Mouse (Mus musculus) forebrain, embryonic 10.5 days (tissue): Measurements from ENCODE around the gene Vmn2r20. TPM values are rescaled to one million over a fixed set of nuclear protein-coding genes. Genes with fewer than 3 reads are reported as not detected.
"Not testable (repeated sequence)": the region's sequence is repeated elsewhere in the genome, so short reads cannot be mapped to it uniquely, and the experiment has no call there.

Experiments
- DNase-seq: peaks from one replicate; pipeline ENCODE4 v3.0.0-alpha.2; 2017; ENCODE audit warnings: low spot score; ENCODE audit errors: extremely low spot score
- H3K27ac ChIP-seq: fragments of 300-500 bp; sonication (generic); 2 replicates; pipeline ENCODE4 v1.5.1; 2016; ENCODE audit warnings: mild to moderate bottlenecking
- H3K27me3 ChIP-seq: fragments of 300-500 bp; sonication (generic); 2 replicates; pipeline ENCODE4 v1.6.1; 2016; ENCODE audit warnings: mild to moderate bottlenecking; ENCODE audit not compliant: poor library complexity, severe bottlenecking
- H3K36me3 ChIP-seq: fragments of 300-500 bp; sonication (generic); replicated peaks from 2 replicates; pipeline ENCODE4 v1.6.1; 2016; ENCODE audit warnings: mild to moderate bottlenecking, moderate library complexity
- H3K4me1 ChIP-seq: fragments of 300-500 bp; sonication (generic); 2 replicates; pipeline ENCODE4 v1.6.1; 2016
- H3K4me3 ChIP-seq: fragments of 300-500 bp; sonication (generic); 2 replicates; pipeline ENCODE4 v1.5.1; 2016; ENCODE audit warnings: mild to moderate bottlenecking, moderate library complexity
- H3K9me3 ChIP-seq: fragments of 300-500 bp; sonication (generic); 2 replicates; pipeline ENCODE4 v1.6.1; 2016; ENCODE audit warnings: mild to moderate bottlenecking, moderate library complexity
- WGBS: fragments of 180-500 bp; shearing (Covaris S2); methylation state at CpG from one replicate; pipeline ENCODE4 v1.1.7; 2016; 5-methylcytosine and 5-hydroxymethylcytosine counted together
- polyA plus RNA-seq: library from polyadenylated mRNA; unstranded; fragments of >200 nt; fragmentation: Nextera tagmentation; extraction: Ambion mirVana; gene quantifications from 2 replicates; pipeline ENCODE4 v1.2.1, GENCODE M21; 2016

Vmn2r20 gene
- not detected in 2 replicates for polyA plus RNA-seq

GRCm38 (mm10) chr6:123418016-123418415 lies at the start of gene Vmn2r20:
Gene Vmn2r20 (minus strand): TSS chr6:123418116.
- H3K27me3 ChIP-seq, H3K36me3 ChIP-seq, H3K27ac ChIP-seq: not testable (repeated sequence)

GRCm38 (mm10) chr6:123424413-123424812 lies 6.5 kb upstream of the Vmn2r20 start:
- not testable (repeated sequence) for H3K36me3 ChIP-seq, H3K4me3 ChIP-seq, DNase-seq, H3K27me3 ChIP-seq, H3K4me1 ChIP-seq, H3K27ac ChIP-seq, H3K9me3 ChIP-seq
- no CpG with 5 or more reads among the region's 1 CpGs for WGBS

More at GRCm38 (mm10) chr6:123418016-123418415, at the start of gene Vmn2r20:
- WGBS = no CpG with 5 or more reads among the region's 4 CpGs
- not testable (repeated sequence) for H3K4me3 ChIP-seq, H3K4me1 ChIP-seq, H3K9me3 ChIP-seq, DNase-seq

- H3K27ac ChIP-seq, H3K36me3 ChIP-seq, DNase-seq, H3K9me3 ChIP-seq, H3K4me1 ChIP-seq, H3K27me3 ChIP-seq, H3K4me3 ChIP-seq: not testable (repeated sequence)
- WGBS = no CpG with 5 or more reads among the region's 8 CpGs
Observed at GRCm38 (mm10) chr6:123406918-123407665, 10.8 kb downstream of the Vmn2r20 start.

GRCm38 (mm10) chr6:123388824-123389223 lies 29.1 kb downstream of the Vmn2r20 start:
- not testable (repeated sequence) for DNase-seq, H3K27me3 ChIP-seq, H3K4me3 ChIP-seq, H3K9me3 ChIP-seq, H3K4me1 ChIP-seq, H3K36me3 ChIP-seq, H3K27ac ChIP-seq

GRCm38 (mm10) chr6:123346141-123346540 lies 71.8 kb downstream of the Vmn2r20 start:
- DNase-seq = no peak
- Histone ChIP-seq H3K27me3 (no peaks in the 10 kb centered on the region), H3K9me3 (no peaks in the 10 kb centered on the region), H3K4me3 (no peak overlapping the region), H3K36me3 (no peaks in the 10 kb centered on the region), H3K4me1 (no peaks in the 10 kb centered on the region), H3K27ac (no peak overlapping the region)
- WGBS = 83% methylated on average over 1 of the region's 1 CpGs

- H3K9me3 ChIP-seq = no peaks in the 10 kb centered on the region
- H3K27me3 ChIP-seq = no peaks in the 10 kb centered on the region
- no peak overlapping the region for H3K27ac ChIP-seq
- no peaks in the 10 kb centered on the region for H3K36me3 ChIP-seq
- no peak for DNase-seq
- H3K4me1 ChIP-seq = no peaks in the 10 kb centered on the region
- H3K4me3 ChIP-seq = no peak overlapping the region
Observed at GRCm38 (mm10) chr6:123340093-123340492, 77.8 kb downstream of the Vmn2r20 start.

- no peaks in the 10 kb centered on the region for H3K36me3 ChIP-seq
- no peak for DNase-seq
- no peaks in the 10 kb centered on the region for H3K4me1 ChIP-seq
- WGBS = 52% methylated on average over 2 of the region's 2 CpGs
- H3K27ac ChIP-seq = no peak overlapping the region
- no peak overlapping the region for H3K4me3 ChIP-seq
- H3K27me3 ChIP-seq = no peaks in the 10 kb centered on the region
- H3K9me3 ChIP-seq = no peaks in the 10 kb centered on the region
Observed at GRCm38 (mm10) chr6:123332503-123332902, 85.4 kb downstream of the Vmn2r20 start.

Other genes with a start within 250 kb of the Vmn2r20 start
- not detected in 2 replicates for gene Clec4b2, start 245.2 kb downstream of the Vmn2r20 start, polyA plus RNA-seq
- 0.22 and 0.48 TPM in 2 replicates for gene Clec4n, start 188.3 kb downstream of the Vmn2r20 start, polyA plus RNA-seq
- gene Clec4d, start 156.0 kb downstream of the Vmn2r20 start, polyA plus RNA-seq = not detected in 2 replicates
- 0.06 TPM in 1 of 2 replicates, not detected in the other for gene Clec4e, start 128.2 kb downstream of the Vmn2r20 start, polyA plus RNA-seq
- not detected in 2 replicates for gene Vmn2r19, start 109.8 kb downstream of the Vmn2r20 start, polyA plus RNA-seq
- gene Vmn2r21, start 115.3 kb upstream of the Vmn2r20 start, polyA plus RNA-seq = not detected in 2 replicates
- gene Vmn2r22, start 232.6 kb upstream of the Vmn2r20 start, polyA plus RNA-seq = not detected in 2 replicates